Mouse (Mus musculus): ENCODE measurements around the gene Gm40193. TPM values are rescaled to one million over a fixed set of nuclear protein-coding genes. Genes with fewer than 3 reads are reported as not detected.
"Not testable (repeated sequence)": the region's sequence is repeated elsewhere in the genome, so short reads cannot be mapped to it uniquely, and the experiment has no call there.

Gene Gm40193
- polyA plus RNA-seq, 1 experiment from 2014 or later: not detected

DNA sequence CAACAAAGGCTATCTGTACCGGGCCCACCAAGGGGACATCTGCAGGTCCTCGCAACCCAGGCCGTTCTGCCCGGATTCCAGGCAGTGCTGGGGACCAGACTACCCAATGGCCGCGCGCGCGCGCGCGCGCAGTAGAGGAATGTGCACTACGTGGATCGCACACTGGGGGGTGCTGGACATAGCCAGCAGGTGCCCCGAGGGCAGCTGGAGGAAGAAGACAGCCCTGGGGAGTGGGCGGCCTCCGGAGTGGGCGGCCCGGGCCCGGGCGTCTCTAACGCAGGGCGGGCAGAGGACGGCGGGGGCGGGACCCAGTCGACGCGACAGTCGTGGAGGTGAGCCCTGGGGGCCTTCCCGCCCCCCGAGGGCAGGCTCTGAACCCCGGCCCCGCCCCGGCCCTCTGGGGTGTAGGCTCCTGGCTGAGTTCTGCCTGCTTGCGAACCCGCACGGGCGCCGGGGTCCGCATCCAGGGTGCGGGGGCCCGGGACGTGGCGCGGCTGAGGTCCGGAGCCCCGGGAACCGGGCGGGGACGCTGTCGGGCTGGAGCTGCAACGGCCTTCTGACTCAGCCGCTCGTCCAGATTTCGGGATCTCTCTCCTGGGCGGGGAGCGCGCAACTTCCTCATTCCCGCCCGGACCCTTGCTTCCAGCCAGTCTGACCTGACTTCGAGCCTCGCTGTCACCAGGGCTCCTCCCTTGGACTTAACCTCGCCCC is 7.3 kb upstream of the Gm40193 start, which contains the start of gene Pld2:
Gene Pld2 (plus strand): TSS at position 188 of the 711 bp plus-strand sequence.
- DNase-seq (ENCODE audit: low spot score): peak; percentile 95

GRCm38 (mm10) chr11:70539423-70539822 is 6.7 kb upstream of the Gm40193 start:
- Histone ChIP-seq H3K27ac (ENCODE audit: low read length) (peak overlapping the region; percentile 87; the same call in 1 of the 2 replicates), H3K4me3 (ENCODE audit: low read depth, low read length) (peak overlapping the region; percentile 62), H3K4me2 (replicated peaks; ENCODE audit: low read depth, low read length) (peak overlapping the region; percentile 77), H3K9ac (replicated peaks; ENCODE audit: low read depth) (0 out of 2 replicates have a peak overlapping the region, but pooled peaks have one; percentile 58), H3K4me1 (ENCODE audit: insufficient read depth, low read depth, low read length) (peaks cover 3% of the 10 kb centered on the region; the same call in 1 of the 2 replicates), H3K36me3 (ENCODE audit: insufficient read depth, low read length) (no peaks in the 10 kb centered on the region), H3K9me3 (ENCODE audit: low read length) (no peaks in the 10 kb centered on the region), H3K27me3 (replicated peaks; ENCODE audit: insufficient read depth, low read length) (no peaks in the 10 kb centered on the region)
- no peak for TF ChIP-seq CTCF (IDR thresholded peaks at IDR 0.05)
- no peak for TF ChIP-seq EP300 (IDR thresholded peaks at IDR 0.05)
- peak; percentile 7 for DNase-seq (ENCODE audit: low spot score)
- 11% methylated on average over 9 of the region's 9 CpGs for WGBS
- no peak for ATAC-seq

More for the DNA sequence above, 7.3 kb upstream of the Gm40193 start, which contains the start of gene Pld2:
- Histone ChIP-seq H3K4me2 (replicated peaks; ENCODE audit: low read depth, low read length) (peak within 1 kb of the TSS; percentile 77), H3K27ac (ENCODE audit: low read length) (peak within 1 kb of the TSS; percentile 87), H3K9me3 (ENCODE audit: low read length) (no peaks in the 10 kb centered on the region), H3K27me3 (replicated peaks; ENCODE audit: insufficient read depth, low read length) (no peaks in the 10 kb centered on the region), H3K4me1 (ENCODE audit: insufficient read depth, low read depth, low read length) (peaks cover 3% of the 10 kb centered on the region; the same call in 1 of the 2 replicates), H3K9ac (replicated peaks; ENCODE audit: low read depth) (peak within 1 kb of the TSS; percentile 58), H3K4me3 (ENCODE audit: low read depth, low read length) (peak within 1 kb of the TSS; percentile 62), H3K36me3 (ENCODE audit: insufficient read depth, low read length) (no peaks in the 10 kb centered on the region)
- no peak for TF ChIP-seq EP300 (IDR thresholded peaks at IDR 0.05)
- peak; percentile 82 for TF ChIP-seq CTCF (IDR thresholded peaks at IDR 0.05)
- WGBS: under 1% methylated on average over 58 of the region's 65 CpGs
- peak; percentile 99 for ATAC-seq

DNA sequence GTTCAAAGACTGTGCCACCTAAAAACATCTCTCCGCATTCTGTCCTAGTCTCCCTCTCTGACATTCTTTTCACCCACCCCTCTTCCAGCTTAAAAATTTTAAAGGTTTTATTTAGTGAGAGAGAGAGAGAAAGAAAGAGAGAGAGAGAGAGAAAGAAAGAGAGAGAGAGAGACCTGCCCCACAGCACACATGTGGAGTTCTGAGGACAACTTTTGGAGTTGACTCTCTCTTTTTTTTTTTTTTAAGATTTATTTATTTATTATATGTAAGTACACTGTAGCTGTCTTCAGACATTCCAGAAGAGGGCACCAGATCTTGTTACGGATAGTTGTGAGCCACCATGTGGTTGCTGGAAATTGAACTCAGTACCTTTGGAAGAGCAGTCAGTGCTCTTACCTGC is 1.7 kb downstream of the Gm40193 start:
- not testable (repeated sequence) for H3K4me2 ChIP-seq (replicated peaks; ENCODE audit: low read depth, low read length); H3K27ac ChIP-seq (ENCODE audit: low read length); H3K36me3 ChIP-seq (ENCODE audit: insufficient read depth, low read length); H3K4me1 ChIP-seq (ENCODE audit: insufficient read depth, low read depth, low read length); ATAC-seq; H3K9me3 ChIP-seq (ENCODE audit: low read length); DNase-seq (ENCODE audit: low spot score); H3K27me3 ChIP-seq (replicated peaks; ENCODE audit: insufficient read depth, low read length); H3K9ac ChIP-seq (replicated peaks; ENCODE audit: low read depth); H3K4me3 ChIP-seq (ENCODE audit: low read depth, low read length)
- WGBS: 56% methylated on average over 2 of the region's 2 CpGs
- TF ChIP-seq CTCF (IDR thresholded peaks at IDR 0.05): peak; percentile 16; the same call in 1 of the 2 replicates

GRCm38 (mm10) chr11:70528610-70529009 is 4.1 kb downstream of the Gm40193 start:
- Histone ChIP-seq H3K27me3 (replicated peaks; ENCODE audit: insufficient read depth, low read length) (no peaks in the 10 kb centered on the region), H3K4me2 (replicated peaks; ENCODE audit: low read depth, low read length) (no peak overlapping the region), H3K9me3 (ENCODE audit: low read length) (no peaks in the 10 kb centered on the region), H3K36me3 (ENCODE audit: insufficient read depth, low read length) (no peaks in the 10 kb centered on the region; the same call in none of the 2 replicates), H3K4me1 (ENCODE audit: insufficient read depth, low read depth, low read length) (no peaks in the 10 kb centered on the region; the same call in 1 of the 2 replicates), H3K4me3 (ENCODE audit: low read depth, low read length) (no peak overlapping the region), H3K27ac (ENCODE audit: low read length) (no peak overlapping the region), H3K9ac (replicated peaks; ENCODE audit: low read depth) (no peak overlapping the region)
- TF ChIP-seq EP300 (IDR thresholded peaks at IDR 0.05): no peak
- no peak for TF ChIP-seq CTCF (IDR thresholded peaks at IDR 0.05)
- ATAC-seq (no peak), DNase-seq (ENCODE audit: low spot score) (no peak)
- 78% methylated on average over 7 of the region's 7 CpGs for WGBS

GRCm38 (mm10) chr11:70526211-70526610 is 6.5 kb downstream of the Gm40193 start:
- Histone ChIP-seq H3K4me1 (ENCODE audit: insufficient read depth, low read depth, low read length) (no peaks in the 10 kb centered on the region; the same call in 1 of the 2 replicates), H3K9me3 (ENCODE audit: low read length) (no peaks in the 10 kb centered on the region), H3K4me2 (replicated peaks; ENCODE audit: low read depth, low read length) (peak overlapping the region; percentile 73; the same call in 1 of the 2 replicates), H3K36me3 (ENCODE audit: insufficient read depth, low read length) (no peaks in the 10 kb centered on the region; the same call in none of the 2 replicates), H3K27me3 (replicated peaks; ENCODE audit: insufficient read depth, low read length) (no peaks in the 10 kb centered on the region), H3K4me3 (ENCODE audit: low read depth, low read length) (peak overlapping the region; percentile 75; the same call in 1 of the 2 replicates), H3K9ac (replicated peaks; ENCODE audit: low read depth) (no peak overlapping the region), H3K27ac (ENCODE audit: low read length) (no peak overlapping the region)
- WGBS: 84% methylated on average over 12 of the region's 12 CpGs
- no peak for ATAC-seq
- no peak for TF ChIP-seq EP300 (IDR thresholded peaks at IDR 0.05)
- TF ChIP-seq CTCF (IDR thresholded peaks at IDR 0.05): no peak
- DNase-seq (ENCODE audit: low spot score): no peak

- TF ChIP-seq EP300 (IDR thresholded peaks at IDR 0.05) (no peak), CTCF (IDR thresholded peaks at IDR 0.05) (no peak)
- DNase-seq (ENCODE audit: low spot score): peak; percentile 32
- Histone ChIP-seq H3K4me2 (replicated peaks; ENCODE audit: low read depth, low read length) (peak overlapping the region; percentile 73), H3K9me3 (ENCODE audit: low read length) (no peaks in the 10 kb centered on the region), H3K9ac (replicated peaks; ENCODE audit: low read depth) (peak overlapping the region; percentile 51), H3K27ac (ENCODE audit: low read length) (no peak overlapping the region), H3K4me3 (ENCODE audit: low read depth, low read length) (peak overlapping the region; percentile 75), H3K36me3 (ENCODE audit: insufficient read depth, low read length) (no peaks in the 10 kb centered on the region; the same call in none of the 2 replicates), H3K4me1 (ENCODE audit: insufficient read depth, low read depth, low read length) (no peaks in the 10 kb centered on the region; the same call in 1 of the 2 replicates), H3K27me3 (replicated peaks; ENCODE audit: insufficient read depth, low read length) (no peaks in the 10 kb centered on the region)
- WGBS: 3% methylated on average over 12 of the region's 12 CpGs
- ATAC-seq: peak; percentile 30
These were observed 7.0 kb downstream of the Gm40193 start for GRCm38 (mm10) chr11:70525726-70526125.

All from lung, postnatal 0 days (tissue).